7 mouse cellular contexts compared by ENCODE assay signal in genomic region chr2:143837291-143837701, GRCm38 (mm10). TPM values are rescaled to one million over a fixed set of nuclear protein-coding genes. Genes with fewer than 3 reads are reported as not detected.
A peak's percentile ranks its signal among the peaks of the same experiment; 100 is the strongest.
DNase-seq lines count a peak whose midpoint lies in the region; ATAC-seq lines count a peak whose summit lies in the region.

No protein-coding gene starts in this region.

- peak overlapping the region; percentile 46 for H3K4me2 ChIP-seq in intestine, embryonic 16.5 days (ENCODE audit: low read depth, low read length)
- peak overlapping the region; percentile 26; the same call in 1 of the 2 replicates for H3K4me2 ChIP-seq in midbrain, embryonic 11.5 days

- intact Hi-C loops in gastrocnemius, postnatal 36 days (cut with DNase I) = loop anchor here (5.0 to 10.0 kb wide), 3 partner anchors 378 to 618 kb away; no protein-coding TSS in a partner anchor
- intact Hi-C loops in left cerebral cortex, postnatal 36 days (cut with DNase I) = loop anchor here (5.0 kb wide), 3 partner anchors 380 to 615 kb away; no protein-coding TSS in a partner anchor

- no peaks in the 10 kb centered on the region for H3K27me3 ChIP-seq in intestine, embryonic 16.5 days (replicated peaks; ENCODE audit: control insufficient read depth, insufficient read depth, low read length)
- no peaks in the 10 kb centered on the region for H3K27me3 ChIP-seq in midbrain, embryonic 11.5 days (ENCODE audit: control insufficient read depth, insufficient read depth, low read length)

- no peak overlapping the region for H3K9ac ChIP-seq in intestine, embryonic 16.5 days (ENCODE audit: low read depth, low read length)
- no peak overlapping the region for H3K9ac ChIP-seq in midbrain, embryonic 11.5 days (ENCODE audit: low read length)

- H3K4me1 ChIP-seq in intestine, embryonic 16.5 days (ENCODE audit: control insufficient read depth, insufficient read depth, low read length) = 0 out of 2 replicates have a peak, but pooled peaks cover 4% of the 10 kb centered on the region
- H3K4me1 ChIP-seq in midbrain, embryonic 11.5 days (ENCODE audit: control insufficient read depth, insufficient read depth, low read length) = no peaks in the 10 kb centered on the region

- 4% methylated on average over 8 of the region's 8 CpGs for WGBS in intestine, embryonic 16.5 days
- WGBS in midbrain, embryonic 11.5 days = under 1% methylated on average over 8 of the region's 8 CpGs

- H3K9me3 ChIP-seq in intestine, embryonic 16.5 days (ENCODE audit: control insufficient read depth, low read length) = no peaks in the 10 kb centered on the region
- H3K9me3 ChIP-seq in midbrain, embryonic 11.5 days (ENCODE audit: control insufficient read depth, low read length) = no peaks in the 10 kb centered on the region

- no peak overlapping the region for H3K27ac ChIP-seq in intestine, embryonic 16.5 days (ENCODE audit: low read length)
- no peak overlapping the region for H3K27ac ChIP-seq in midbrain, embryonic 11.5 days (ENCODE audit: low read depth, low read length)

- no peaks in the 10 kb centered on the region for H3K36me3 ChIP-seq in intestine, embryonic 16.5 days (ENCODE audit: control insufficient read depth, insufficient read depth, low read length)
- H3K36me3 ChIP-seq in midbrain, embryonic 11.5 days (ENCODE audit: control insufficient read depth, insufficient read depth, low read length) = no peaks in the 10 kb centered on the region

- H3K4me3 ChIP-seq in intestine, embryonic 16.5 days (ENCODE audit: low read length) = peak overlapping the region; percentile 21
- H3K4me3 ChIP-seq in midbrain, embryonic 11.5 days (ENCODE audit: low read depth, low read length) = no peak overlapping the region

- peak; percentile 66 to 93 for DNase-seq in adrenal gland, adult (ENCODE audit: inconsistent age in 2 of 2, low spot score in 1 of 2)
- DNase-seq in embryo, embryonic 10.5 days (ENCODE audit: low spot score) = peak; percentile 93
- peak; percentile 46 to 58 for DNase-seq in gastrocnemius, postnatal 36 days
- DNase-seq in left cerebral cortex, postnatal 36 days (ENCODE audit: low spot score in 2 of 2) = peak; percentile 54 to 74
- peak; percentile 98 for DNase-seq in midbrain, embryonic 11.5 days (ENCODE audit: low spot score, missing footprints)
- peak; percentile 64 for DNase-seq in skeletal muscle tissue, adult 2 months (ENCODE audit: low read depth, low spot score)

- peak; percentile 22; the same call in 1 of the 2 replicates for ATAC-seq in intestine, embryonic 16.5 days
- peak; percentile 78 for ATAC-seq in midbrain, embryonic 11.5 days (ENCODE audit: low FRiP score)

RNA-seq across cellular contexts. Expression of gene Bfsp1, which starts 25.7 kb away (rescaled TPM):
- total RNA-seq in gastrocnemius, postnatal 36 days (2021) = under 1 TPM; 0.28 to 0.37 TPM
- polyA plus RNA-seq in intestine, embryonic 16.5 days (2015; fragmentation: Nextera tagmentation; extraction: Ambion mirVana) = 5.2 and 5.4 TPM in 2 replicates
- total RNA-seq in left cerebral cortex, postnatal 36 days (2021) = 1 to 10 TPM in 1 of 2 experiments, under 1 TPM in 1; 0.66 to 1.0 TPM
- 2.7 TPM in 2 replicates for polyA plus RNA-seq in midbrain, embryonic 11.5 days (2014; fragmentation: Nextera tagmentation; extraction: Ambion mirVana)
